Mouse (Mus musculus) cortical plate, adult 2 months (tissue): ENCODE data around the gene Fam166a. TPM values are rescaled to one million over a fixed set of nuclear protein-coding genes. Genes with fewer than 3 reads are reported as not detected.

Experiments
- H3K27ac ChIP-seq: fragments of 200-500 bp; 2 replicates; pipeline ENCODE4 v1.5.1; 2012; ENCODE audit warnings: low read length, control low read depth, inconsistent platforms; ENCODE audit not compliant: insufficient read depth
- H3K4me1 ChIP-seq: fragments of 200-500 bp; 2 replicates; pipeline ENCODE4 v1.6.1; 2011; ENCODE audit warnings: low read length; ENCODE audit not compliant: control insufficient read depth, insufficient read depth
- H3K4me3 ChIP-seq: fragments of 200-500 bp; 2 replicates; pipeline ENCODE4 v1.5.1; 2011; ENCODE audit warnings: mild to moderate bottlenecking, low read length, control low read depth; ENCODE audit not compliant: insufficient read depth
- CTCF ChIP-seq: fragments of 200-500 bp; IDR thresholded peaks from 2 replicates; pipeline ENCODE4 v1.5.1; 2011; ENCODE audit warnings: mild to moderate bottlenecking, control low read depth, low read length; ENCODE audit not compliant: insufficient read depth; ENCODE audit errors: extremely low read depth
- POLR2A ChIP-seq: fragments of 200-500 bp; IDR thresholded peaks from 2 replicates; pipeline ENCODE4 v1.6.1; 2011; ENCODE audit warnings: mild to moderate bottlenecking, low read length, control low read depth; ENCODE audit not compliant: insufficient read depth; ENCODE audit errors: extremely low read depth
- polyA plus RNA-seq: library from polyadenylated mRNA; depleted of rRNA; stranded (reverse); fragments of >200 nt; gene quantifications from 2 replicates; pipeline ENCODE4 v1.2.3, GENCODE M21; 2012

Gene Fam166a
- polyA plus RNA-seq, 1 experiment = 0.19 TPM

- Histone ChIP-seq H3K4me3 (no peak overlapping the region; the same call in 1 of the 2 replicates), H3K27ac (no peak overlapping the region), H3K4me1 (no peaks in the 10 kb centered on the region)
Observed at GRCm38 (mm10) chr2:25183336-25183735, 35.2 kb upstream of the Fam166a start.

DNA sequence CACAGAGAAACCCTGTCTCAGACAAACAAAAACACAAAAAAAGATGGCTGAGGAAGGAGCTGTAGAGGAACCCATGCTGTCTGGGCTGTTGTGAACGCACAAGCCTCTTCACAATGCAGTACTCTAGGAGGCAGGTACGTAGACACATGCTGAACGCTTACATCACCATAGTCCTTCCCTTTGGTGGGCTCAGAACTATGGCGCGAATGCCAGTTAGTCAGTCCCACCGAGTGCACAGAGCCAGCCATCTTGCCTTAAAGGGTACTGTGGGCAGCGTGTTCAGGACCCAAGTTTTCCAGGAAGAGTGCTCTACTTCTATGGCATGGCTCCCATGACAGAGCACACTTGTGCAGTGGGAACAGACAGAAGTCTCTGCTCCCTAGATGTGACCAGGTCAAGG lies 34.0 kb upstream of the Fam166a start:
- Histone ChIP-seq H3K4me3 (no peak overlapping the region), H3K27ac (no peak overlapping the region), H3K4me1 (no peaks in the 10 kb centered on the region)
- TF ChIP-seq POLR2A (no peak), CTCF (no peak)

More at GRCm38 (mm10) chr2:25183336-25183735, 35.2 kb upstream of the Fam166a start:
- TF ChIP-seq POLR2A = no peak
- TF ChIP-seq CTCF = no peak

- Histone ChIP-seq H3K4me3 (0 out of 2 replicates have a peak overlapping the region, but pooled peaks have one; percentile 3), H3K27ac (no peak overlapping the region), H3K4me1 (no peaks in the 10 kb centered on the region)
- TF ChIP-seq POLR2A (no peak), CTCF (peak; percentile 34; the same call in 1 of the 2 replicates)
Observed at GRCm38 (mm10) chr2:25185625-25186574, 32.6 kb upstream of the Fam166a start.

- TF ChIP-seq POLR2A (no peak), CTCF (no peak)
- H3K27ac ChIP-seq = no peak overlapping the region
- H3K4me1 ChIP-seq = no peaks in the 10 kb centered on the region
- H3K4me3 ChIP-seq = no peak overlapping the region
Observed at GRCm38 (mm10) chr2:25186575-25186930, 32.0 kb upstream of the Fam166a start.

DNA sequence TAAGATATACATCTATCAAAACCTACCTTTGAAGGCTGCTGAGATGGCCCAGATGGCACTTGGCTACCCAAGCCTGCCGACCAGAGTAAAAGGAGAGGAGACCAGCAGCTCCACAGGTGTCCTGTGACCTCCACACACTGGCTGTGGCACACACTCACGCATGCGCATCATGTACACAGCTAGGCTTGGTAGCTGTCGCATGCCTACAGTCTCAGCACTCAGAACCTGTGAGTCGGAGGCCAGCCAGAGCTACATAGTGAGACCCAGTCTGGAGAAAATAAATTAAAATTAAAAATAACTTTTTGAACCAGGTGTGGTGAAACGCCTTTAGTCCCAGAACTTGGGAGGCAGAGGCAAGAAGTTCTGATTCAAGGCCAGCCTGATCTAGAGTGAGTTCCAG lies 30.7 kb upstream of the Fam166a start:
- H3K27ac ChIP-seq = no peak overlapping the region
- H3K4me1 ChIP-seq = no peaks in the 10 kb centered on the region
- no peak overlapping the region for H3K4me3 ChIP-seq
- no peak for TF ChIP-seq CTCF

GRCm38 (mm10) chr2:25193330-25193770 lies 25.2 kb upstream of the Fam166a start:
- Histone ChIP-seq H3K4me3 (no peak overlapping the region), H3K4me1 (no peaks in the 10 kb centered on the region), H3K27ac (no peak overlapping the region)
- TF ChIP-seq POLR2A = no peak
- TF ChIP-seq CTCF = peak; percentile 97

GRCm38 (mm10) chr2:25194006-25194405 lies 24.5 kb upstream of the Fam166a start:
- H3K4me3 ChIP-seq = no peak overlapping the region
- TF ChIP-seq CTCF = no peak
- no peak for TF ChIP-seq POLR2A
- no peak overlapping the region for H3K27ac ChIP-seq
- no peaks in the 10 kb centered on the region for H3K4me1 ChIP-seq

DNA sequence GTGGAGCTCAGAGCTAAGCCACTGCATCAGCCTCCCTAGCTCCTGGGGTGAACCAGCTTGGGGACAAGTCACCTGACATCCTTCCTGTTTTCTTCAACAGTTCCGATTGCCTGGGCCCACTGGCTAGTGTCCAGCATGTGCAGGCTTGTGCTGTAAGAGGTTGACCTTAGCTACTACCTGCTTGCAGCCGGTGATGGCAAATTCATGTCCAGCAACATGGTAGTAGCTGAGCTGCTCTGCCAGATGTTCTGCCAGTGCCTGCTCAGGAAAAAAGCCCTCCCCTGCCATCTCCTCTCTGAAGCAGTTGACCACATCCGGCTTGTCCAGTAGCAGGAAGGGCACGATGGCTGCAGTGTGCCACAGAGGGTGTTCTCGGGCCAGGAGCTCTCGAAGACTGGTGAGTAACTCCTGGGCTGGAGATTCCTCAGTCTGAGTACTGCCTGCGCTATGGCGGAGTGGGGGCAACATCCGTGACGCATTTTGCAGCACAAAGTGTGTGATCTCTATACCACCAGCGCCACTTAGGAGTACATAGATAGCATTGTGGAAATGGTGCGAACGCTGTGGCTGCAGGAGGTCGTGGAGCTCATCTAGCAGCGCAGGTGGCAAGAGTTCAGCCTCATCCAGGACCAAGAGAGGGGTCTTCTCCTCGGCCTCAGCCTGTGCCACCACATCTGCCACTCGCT lies 23.9 kb upstream of the Fam166a start:
- TF ChIP-seq CTCF = no peak
- no peak for TF ChIP-seq POLR2A
- Histone ChIP-seq H3K4me1 (no peaks in the 10 kb centered on the region), H3K4me3 (no peak overlapping the region), H3K27ac (no peak overlapping the region)

DNA sequence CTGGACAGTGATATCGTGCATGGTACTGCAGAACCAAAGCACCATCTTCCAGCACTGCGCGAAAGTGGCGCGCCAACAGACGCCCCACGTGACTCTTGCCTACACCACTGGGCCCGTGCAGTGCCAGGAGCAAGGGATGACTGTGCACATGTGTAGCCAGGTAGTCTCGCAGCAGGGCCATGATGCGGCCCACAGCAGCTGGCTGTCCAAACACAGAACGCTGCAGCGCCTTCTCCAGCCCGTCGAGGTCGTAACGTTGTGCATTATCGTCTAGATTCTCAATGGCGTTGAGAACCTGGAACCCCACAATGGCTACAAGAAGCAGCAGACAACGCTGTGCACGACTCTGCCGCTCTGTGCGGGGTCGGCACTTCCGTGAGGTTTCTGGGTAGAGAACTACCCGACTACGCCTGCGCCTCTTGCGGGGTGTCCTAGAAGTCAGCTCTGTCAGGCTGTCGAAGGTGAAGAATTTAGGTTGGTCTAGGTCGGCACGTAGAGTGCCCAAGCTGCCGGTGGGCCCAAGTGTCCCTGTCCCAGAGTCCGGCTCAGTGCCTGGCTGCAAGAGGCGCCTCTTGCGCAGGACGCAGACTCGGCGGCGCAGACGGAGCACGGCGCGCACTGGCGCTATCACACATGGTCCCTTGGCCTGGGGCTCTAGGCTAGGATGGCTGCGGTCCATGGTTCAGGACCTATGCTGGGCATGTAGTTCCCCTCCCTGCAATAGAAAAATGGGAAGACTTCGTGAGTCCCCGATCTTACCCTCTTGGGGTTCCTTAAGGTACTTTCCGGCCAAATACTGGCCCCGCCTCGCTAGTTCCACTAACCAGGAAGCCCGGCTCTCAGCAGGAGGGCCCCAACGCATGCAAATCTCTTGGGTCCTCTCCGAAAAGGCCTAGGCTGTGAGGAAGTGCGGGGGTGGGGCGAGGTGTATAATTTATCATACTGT lies 23.1 kb upstream of the Fam166a start:
- TF ChIP-seq CTCF (no peak), POLR2A (no peak)
- Histone ChIP-seq H3K4me1 (no peaks in the 10 kb centered on the region), H3K27ac (no peak overlapping the region), H3K4me3 (no peak overlapping the region)
